Mouse (Mus musculus) cerebellum, adult 2 months (tissue): ENCODE measurements around the gene Kansl1. TPM values are rescaled to one million over a fixed set of nuclear protein-coding genes. Genes with fewer than 3 reads are reported as not detected.

ENCODE experiments used
- DNase-seq, 2 experiments: peaks; one replicate each; pipeline ENCODE4 v3.0.0; 2021
- H3K27ac ChIP-seq: fragments of 200-500 bp; 2 replicates; pipeline ENCODE4 v1.5.1; 2012; ENCODE audit warnings: low read length, control low read depth, inconsistent platforms; ENCODE audit not compliant: insufficient read depth
- H3K27me3 ChIP-seq: fragments of 200-500 bp; 2 replicates; pipeline ENCODE4 v1.6.1; 2012; ENCODE audit warnings: inconsistent platforms, mild to moderate bottlenecking, low read length, moderate library complexity; ENCODE audit not compliant: control insufficient read depth, insufficient read depth
- H3K4me1 ChIP-seq: fragments of 200-500 bp; 2 replicates; pipeline ENCODE4 v1.6.1; 2011; ENCODE audit warnings: low read length; ENCODE audit not compliant: control insufficient read depth, insufficient read depth
- H3K4me3 ChIP-seq: fragments of 200-500 bp; replicated peaks from 2 replicates; pipeline ENCODE3; 2011; ENCODE audit warnings: mild to moderate bottlenecking, low read depth, low read length, control low read depth; ENCODE audit not compliant: insufficient read depth
- CTCF ChIP-seq: fragments of 200-500 bp; IDR thresholded peaks from 2 replicates; pipeline ENCODE4 v1.5.1; 2011; ENCODE audit warnings: low read depth, mild to moderate bottlenecking, control low read depth, low read length, moderate library complexity, borderline replicate concordance; ENCODE audit not compliant: insufficient read depth
- POLR2A ChIP-seq: fragments of 200-500 bp; IDR thresholded peaks from 2 replicates; pipeline ENCODE4 v1.6.1; 2011; ENCODE audit warnings: low read length, control low read depth, borderline replicate concordance; ENCODE audit not compliant: insufficient read depth
- WGBS: fragments of 180-500 bp; shearing (Covaris S2); methylation state at CpG from one replicate; pipeline ENCODE4 v1.1.7; 2018; 5-methylcytosine and 5-hydroxymethylcytosine counted together
- polyA plus RNA-seq: library from polyadenylated mRNA; depleted of rRNA; stranded (reverse); fragments of >200 nt; gene quantifications from 2 replicates; pipeline ENCODE4 v1.2.3, GENCODE M21; 2012; rRNA removed

The Kansl1 gene
- polyA plus RNA-seq, 1 experiment, result 87.7 TPM

GRCm38 (mm10) chr11:104297671-104298070, 171.0 kb downstream of the Kansl1 start:
- TF ChIP-seq POLR2A, result no peak
- no peak for TF ChIP-seq CTCF
- Histone ChIP-seq H3K4me1 (peaks cover 18% of the 10 kb centered on the region), H3K4me3 (no peak overlapping the region), H3K27me3 (no peaks in the 10 kb centered on the region), H3K27ac (no peak overlapping the region)
- no peak for DNase-seq
- WGBS, result 37% methylated on average over 3 of the region's 3 CpGs

DNA sequence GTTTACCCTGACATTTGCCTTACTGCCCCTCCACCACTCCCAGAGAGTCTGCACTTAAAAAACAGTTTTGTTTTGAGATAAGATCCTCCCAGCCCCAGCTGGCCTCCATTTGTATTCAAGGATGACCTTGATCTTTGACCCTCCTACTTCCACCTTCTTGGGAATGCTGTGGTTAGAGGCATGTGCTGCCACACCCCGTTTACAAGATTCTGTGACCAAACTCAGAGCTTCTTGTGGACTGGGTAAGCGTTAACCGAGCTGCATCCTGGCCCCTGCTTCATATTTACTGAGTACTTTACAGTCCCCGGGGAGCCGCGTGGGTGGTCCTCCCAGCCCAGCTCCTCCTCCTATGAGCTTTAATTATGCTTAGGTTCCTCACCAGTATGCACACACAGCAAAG, 173.0 kb downstream of the Kansl1 start:
- 52% methylated on average over 6 of the region's 6 CpGs for WGBS
- no peaks in the 10 kb centered on the region for H3K27me3 ChIP-seq
- H3K4me3 ChIP-seq, result no peak overlapping the region
- no peak for DNase-seq
- H3K4me1 ChIP-seq, result peaks cover 29% of the 10 kb centered on the region
- TF ChIP-seq POLR2A, result no peak
- no peak for TF ChIP-seq CTCF
- no peak overlapping the region for H3K27ac ChIP-seq

DNA sequence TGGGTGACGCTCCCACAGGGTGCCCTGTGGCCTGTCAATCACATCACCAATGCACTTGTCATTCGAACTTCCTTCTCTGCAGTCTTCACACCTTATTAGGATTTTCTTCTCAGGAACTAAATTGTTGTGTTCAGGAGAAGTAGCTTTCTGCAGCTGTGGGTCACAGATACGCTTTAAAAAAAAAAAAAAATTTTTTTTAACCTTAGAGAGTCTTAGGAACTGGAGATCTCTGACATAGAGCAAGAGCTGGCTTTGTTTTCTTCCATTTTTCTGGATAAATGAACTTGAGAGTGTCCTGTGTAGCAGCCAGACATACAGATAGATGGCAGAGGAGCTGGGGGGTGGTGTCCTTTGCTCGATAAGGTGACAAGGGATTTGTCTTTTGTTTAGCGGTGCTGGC, 173.5 kb downstream of the Kansl1 start:
- Histone ChIP-seq H3K4me1 (peaks cover 34% of the 10 kb centered on the region), H3K27ac (no peak overlapping the region), H3K27me3 (no peaks in the 10 kb centered on the region), H3K4me3 (no peak overlapping the region)
- WGBS, result 67% methylated on average over 5 of the region's 5 CpGs
- no peak for TF ChIP-seq POLR2A
- TF ChIP-seq CTCF, result no peak
- no peak for DNase-seq

DNA sequence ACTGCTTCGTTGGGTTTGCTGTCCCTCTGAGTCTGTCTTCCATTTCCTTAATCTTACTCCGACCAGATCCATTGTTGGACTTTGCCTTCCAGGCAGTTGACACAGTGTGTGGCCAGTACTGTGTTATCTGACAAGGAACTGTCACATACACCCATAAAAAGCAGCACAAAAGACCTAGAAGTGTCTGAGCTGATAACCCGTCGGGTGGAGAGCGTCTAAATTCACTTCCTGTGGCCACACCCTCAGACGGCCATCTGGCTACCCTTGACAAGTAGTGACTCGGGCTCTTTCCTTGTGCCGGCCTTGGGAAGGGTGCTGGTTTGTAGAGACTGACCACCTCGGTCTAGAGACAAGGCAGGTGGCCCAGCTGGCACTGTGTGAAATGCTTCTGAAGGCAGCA, 175.4 kb downstream of the Kansl1 start:
- TF ChIP-seq POLR2A, result no peak
- no peak for TF ChIP-seq CTCF
- Histone ChIP-seq H3K4me1 (peaks cover 49% of the 10 kb centered on the region), H3K4me3 (no peak overlapping the region), H3K27ac (peak overlapping the region; percentile 18; the same call in 1 of the 2 replicates), H3K27me3 (no peaks in the 10 kb centered on the region)
- no peak for DNase-seq
- WGBS, result 43% methylated on average over 9 of the region's 9 CpGs

GRCm38 (mm10) chr11:104292443-104293220, 176.0 kb downstream of the Kansl1 start:
- WGBS, result 77% methylated on average over 7 of the region's 7 CpGs
- TF ChIP-seq POLR2A (no peak), CTCF (no peak)
- no peak overlapping the region for H3K4me3 ChIP-seq
- DNase-seq, result no peak
- peaks cover 54% of the 10 kb centered on the region for H3K4me1 ChIP-seq
- no peak overlapping the region for H3K27ac ChIP-seq
- no peaks in the 10 kb centered on the region for H3K27me3 ChIP-seq

- peaks cover 71% of the 10 kb centered on the region for H3K4me1 ChIP-seq
- TF ChIP-seq CTCF (peak; percentile 77), POLR2A (no peak)
- no peak overlapping the region for H3K4me3 ChIP-seq
- no peaks in the 10 kb centered on the region for H3K27me3 ChIP-seq
- H3K27ac ChIP-seq, result peak overlapping the region; percentile 74
- DNase-seq, result peak; percentile 82 to 84
- WGBS, result 10% methylated on average over 13 of the region's 13 CpGs
These were observed 179.2 kb downstream of the Kansl1 start for GRCm38 (mm10) chr11:104289199-104290031.

DNA sequence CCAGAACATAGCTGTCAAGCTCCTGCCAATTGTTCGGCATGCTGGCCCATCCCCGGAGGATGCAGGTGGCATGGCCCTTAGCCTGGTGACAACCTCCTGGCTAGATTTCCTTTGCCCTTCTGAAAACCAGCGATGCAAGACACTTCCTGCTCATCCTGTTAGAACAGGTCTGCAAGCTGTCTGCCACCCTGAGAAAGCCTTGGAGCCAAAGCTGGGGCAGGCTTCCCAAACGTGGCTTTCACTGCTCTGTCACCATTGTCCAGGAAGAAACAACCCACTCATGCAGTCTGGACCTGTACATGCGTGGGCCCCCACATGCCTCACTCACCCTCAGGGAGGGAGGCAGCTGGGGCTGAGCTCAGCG, 179.8 kb downstream of the Kansl1 start:
- peak; percentile 91 to 98 for DNase-seq
- TF ChIP-seq POLR2A (no peak), CTCF (no peak)

GRCm38 (mm10) chr11:104287113-104287512, 181.5 kb downstream of the Kansl1 start:
- WGBS, result 94% methylated on average over 18 of the region's 18 CpGs
- no peak for DNase-seq
- peak overlapping the region; percentile 73 for H3K27ac ChIP-seq
- no peaks in the 10 kb centered on the region for H3K27me3 ChIP-seq
- TF ChIP-seq POLR2A (no peak), CTCF (no peak)
- H3K4me1 ChIP-seq, result peaks cover 64% of the 10 kb centered on the region
- H3K4me3 ChIP-seq, result no peak overlapping the region

More for the DNA sequence above, 179.8 kb downstream of the Kansl1 start:
- 1% methylated on average over 6 of the region's 6 CpGs for WGBS
- Histone ChIP-seq H3K27ac (peak overlapping the region; percentile 74), H3K4me3 (no peak overlapping the region), H3K4me1 (peaks cover 71% of the 10 kb centered on the region), H3K27me3 (no peaks in the 10 kb centered on the region)

Other genes with a start within 250 kb of the Kansl1 start
- 273 and 275 TPM in 2 replicates for gene Mapt, start 237.5 kb downstream of the Kansl1 start, polyA plus RNA-seq
- gene Cdc27, start 81.8 kb upstream of the Kansl1 start, polyA plus RNA-seq, result 20.9 and 22.4 TPM in 2 replicates
- 2.2 and 2.5 TPM in 2 replicates for gene Myl4, start 81.8 kb upstream of the Kansl1 start, polyA plus RNA-seq
- gene Itgb3, start 139.1 kb upstream of the Kansl1 start, polyA plus RNA-seq, result 2.0 and 2.1 TPM in 2 replicates
- gene Gm11639, start 216.8 kb upstream of the Kansl1 start, polyA plus RNA-seq, result 0.02 TPM in 2 replicates